Mouse (Mus musculus): Measurements from ENCODE around the gene Tsfm.

Tsfm gene

GRCm38 (mm10) chr10:127041774-127042338 lies 11.2 kb upstream of the Tsfm start:
- DNase-seq (ENCODE audit: low spot score), result peak; percentile 95

GRCm38 (mm10) chr10:127041274-127041766 lies 10.7 kb upstream of the Tsfm start, which contains the start of the genes Mettl1 and Eef1akmt3:
Gene Mettl1 (plus strand): TSS chr10:127041414.
Gene Eef1akmt3 (minus strand): TSS chr10:127041513.
- peak; percentile 52 for DNase-seq (ENCODE audit: low spot score)

GRCm38 (mm10) chr10:127040569-127041214 lies 10.1 kb upstream of the Tsfm start:
- DNase-seq (ENCODE audit: low spot score), result no peak

GRCm38 (mm10) chr10:127037641-127038040 lies 7.0 kb upstream of the Tsfm start:
- DNase-seq (ENCODE audit: low spot score), result no peak

- no peak for DNase-seq (ENCODE audit: low spot score)
Measured at GRCm38 (mm10) chr10:127036273-127036672, 5.6 kb upstream of the Tsfm start.

GRCm38 (mm10) chr10:127033301-127033741 lies 2.7 kb upstream of the Tsfm start:
- DNase-seq (ENCODE audit: low spot score), result no peak

GRCm38 (mm10) chr10:127018422-127018821 lies 12.2 kb downstream of the Tsfm start:
- DNase-seq (ENCODE audit: low spot score), result no peak

- DNase-seq (ENCODE audit: low spot score), result no peak
Measured at GRCm38 (mm10) chr10:127017071-127017470, 13.6 kb downstream of the Tsfm start.

GRCm38 (mm10) chr10:127016488-127016887 lies 14.2 kb downstream of the Tsfm start:
- no peak for DNase-seq (ENCODE audit: low spot score)

- DNase-seq (ENCODE audit: low spot score), result no peak
Measured at GRCm38 (mm10) chr10:127003806-127004205, 26.8 kb downstream of the Tsfm start.

GRCm38 (mm10) chr10:127003334-127003733 lies 27.3 kb downstream of the Tsfm start:
- no peak for DNase-seq (ENCODE audit: low spot score)

- DNase-seq (ENCODE audit: low spot score), result no peak
Measured at GRCm38 (mm10) chr10:127002765-127003164, 27.9 kb downstream of the Tsfm start.

- no peak for DNase-seq (ENCODE audit: low spot score)
Measured at GRCm38 (mm10) chr10:127002056-127002455, 28.6 kb downstream of the Tsfm start.

GRCm38 (mm10) chr10:127001297-127001696 lies 29.3 kb downstream of the Tsfm start:
- DNase-seq (ENCODE audit: low spot score), result no peak

GRCm38 (mm10) chr10:127000529-127000928 lies 30.1 kb downstream of the Tsfm start, which contains the start of gene Avil:
Gene Avil (plus strand): TSS chr10:127000709.
- DNase-seq (ENCODE audit: low spot score), result no peak

GRCm38 (mm10) chr10:126997340-126998113 lies 33.1 kb downstream of the Tsfm start:
- no peak for DNase-seq (ENCODE audit: low spot score)

GRCm38 (mm10) chr10:126993621-126994020 lies 37.0 kb downstream of the Tsfm start:
- DNase-seq (ENCODE audit: low spot score), result no peak

- DNase-seq (ENCODE audit: low spot score), result no peak
Measured at GRCm38 (mm10) chr10:126991676-126992075, 39.0 kb downstream of the Tsfm start.

GRCm38 (mm10) chr10:126990313-126991056 lies 40.2 kb downstream of the Tsfm start:
- DNase-seq (ENCODE audit: low spot score), result peak; percentile 95

GRCm38 (mm10) chr10:126988513-126989165 lies 42.0 kb downstream of the Tsfm start:
- DNase-seq (ENCODE audit: low spot score), result no peak

All from retina, embryonic 14.5 days (tissue).